Mouse (Mus musculus): Measurements from ENCODE around the gene Spdye4c.
A peak's percentile ranks its signal among the peaks of the same experiment; 100 is the strongest.

Gene Spdye4c

DNA sequence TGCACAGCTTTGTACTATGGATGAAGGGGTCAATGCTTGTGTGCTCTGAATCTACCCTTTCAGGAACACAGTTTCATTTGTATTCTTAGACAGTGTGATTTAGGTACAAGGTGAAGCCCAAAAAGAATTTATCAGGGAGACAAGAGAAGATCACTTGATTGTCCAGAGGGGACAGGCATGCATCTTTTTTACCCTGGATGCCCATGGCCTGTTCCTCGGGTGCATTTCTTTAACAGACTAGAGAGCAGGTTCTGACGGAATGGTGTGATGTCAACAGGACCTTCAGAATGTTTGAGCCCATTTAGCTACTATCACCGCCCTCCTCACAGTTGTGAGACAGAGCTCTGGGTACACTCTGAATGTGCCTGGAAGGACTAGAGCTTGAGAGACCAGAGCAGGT is at the start of gene Spdye4c:
Gene Spdye4c, plus strand, starts transcription at position 301 of the 400 bp plus-strand sequence.
- no peak for DNase-seq (ENCODE audit: low spot score)

DNA sequence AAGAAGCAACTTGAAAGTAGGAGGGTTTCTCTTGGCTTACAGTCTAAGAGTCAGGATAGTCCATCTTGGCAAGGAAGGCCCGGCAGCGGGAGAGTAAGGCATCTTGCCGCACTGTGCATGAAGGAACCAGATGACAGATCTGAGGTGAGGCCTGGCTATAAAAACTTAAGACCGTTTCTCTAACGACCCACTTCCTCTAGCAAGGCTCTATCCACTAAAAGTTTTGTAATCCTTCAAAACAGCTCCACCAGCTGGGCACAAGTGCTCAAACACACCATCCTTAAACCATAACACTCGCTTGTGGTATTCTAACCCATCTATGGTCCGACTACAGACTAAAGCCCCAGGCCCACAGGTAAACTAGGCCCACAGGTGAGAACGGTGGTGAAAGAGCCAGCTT is 47.5 kb upstream of the Spdye4c start:
- no peak for DNase-seq (ENCODE audit: low spot score)

DNA sequence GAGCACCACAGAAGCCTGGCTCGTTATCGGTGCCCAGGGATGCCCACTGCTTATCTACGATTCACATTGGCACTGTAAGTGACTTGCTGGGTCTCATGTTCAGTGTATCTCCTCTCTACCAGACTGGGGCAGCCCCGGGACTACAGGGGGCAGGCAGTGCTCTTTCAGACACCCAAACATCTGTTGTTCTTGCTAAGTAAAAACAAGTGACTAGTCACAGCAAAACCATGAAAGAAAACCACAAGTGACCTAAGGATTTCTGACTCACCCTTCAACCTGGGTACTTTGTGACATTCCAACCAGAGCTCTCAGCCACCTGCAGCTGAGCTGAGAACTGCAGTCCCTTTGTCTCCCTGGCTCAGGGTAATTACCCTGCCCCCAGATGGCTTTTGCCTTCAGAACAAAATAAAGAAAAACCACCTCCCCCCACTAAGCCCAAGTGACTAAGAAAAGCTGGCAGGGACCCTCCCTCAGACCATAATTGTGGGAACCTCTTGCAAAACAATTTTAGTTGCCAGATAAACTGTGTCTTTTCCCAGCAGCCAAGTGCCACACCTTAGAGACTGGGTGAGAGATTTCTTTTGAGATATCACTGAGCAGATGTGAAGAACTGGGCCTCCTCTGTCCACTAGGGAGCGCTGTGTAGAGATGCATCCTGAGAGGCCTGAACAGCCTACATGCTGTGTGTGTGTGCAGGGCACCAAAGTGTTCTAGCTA is 46.4 kb upstream of the Spdye4c start:
- DNase-seq (ENCODE audit: low spot score) = peak; percentile 60

- no peak for DNase-seq (ENCODE audit: low spot score)
Observed at GRCm38 (mm10) chr2:128545447-128545846, 45.6 kb upstream of the Spdye4c start.

GRCm38 (mm10) chr2:128547079-128547478 is 43.9 kb upstream of the Spdye4c start:
- no peak for DNase-seq (ENCODE audit: low spot score)

- no peak for DNase-seq (ENCODE audit: low spot score)
Observed at GRCm38 (mm10) chr2:128548262-128548661, 42.7 kb upstream of the Spdye4c start.

GRCm38 (mm10) chr2:128549561-128549960 is 41.4 kb upstream of the Spdye4c start:
- DNase-seq (ENCODE audit: low spot score) = no peak

DNA sequence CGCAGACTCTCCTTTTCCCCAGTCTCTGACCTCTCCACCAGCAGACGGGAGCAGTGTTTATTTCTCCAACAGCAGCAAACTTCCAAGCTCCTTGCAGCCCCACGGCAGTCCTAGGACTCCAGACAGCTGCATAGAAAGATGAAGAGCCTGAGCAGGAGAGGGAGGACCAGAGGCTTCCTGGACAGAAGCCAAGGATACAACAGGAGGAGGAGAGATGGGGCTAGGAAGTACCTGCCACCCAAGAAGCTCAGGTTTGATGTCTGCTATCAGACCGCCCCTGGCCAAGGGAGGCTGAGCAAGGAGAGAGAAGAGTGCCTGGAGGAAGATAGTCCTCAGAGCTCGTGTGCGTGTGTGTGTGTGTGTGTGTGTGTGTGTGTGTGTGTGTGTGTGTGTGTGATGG is 41.0 kb upstream of the Spdye4c start:
- DNase-seq (ENCODE audit: low spot score) = no peak

DNA sequence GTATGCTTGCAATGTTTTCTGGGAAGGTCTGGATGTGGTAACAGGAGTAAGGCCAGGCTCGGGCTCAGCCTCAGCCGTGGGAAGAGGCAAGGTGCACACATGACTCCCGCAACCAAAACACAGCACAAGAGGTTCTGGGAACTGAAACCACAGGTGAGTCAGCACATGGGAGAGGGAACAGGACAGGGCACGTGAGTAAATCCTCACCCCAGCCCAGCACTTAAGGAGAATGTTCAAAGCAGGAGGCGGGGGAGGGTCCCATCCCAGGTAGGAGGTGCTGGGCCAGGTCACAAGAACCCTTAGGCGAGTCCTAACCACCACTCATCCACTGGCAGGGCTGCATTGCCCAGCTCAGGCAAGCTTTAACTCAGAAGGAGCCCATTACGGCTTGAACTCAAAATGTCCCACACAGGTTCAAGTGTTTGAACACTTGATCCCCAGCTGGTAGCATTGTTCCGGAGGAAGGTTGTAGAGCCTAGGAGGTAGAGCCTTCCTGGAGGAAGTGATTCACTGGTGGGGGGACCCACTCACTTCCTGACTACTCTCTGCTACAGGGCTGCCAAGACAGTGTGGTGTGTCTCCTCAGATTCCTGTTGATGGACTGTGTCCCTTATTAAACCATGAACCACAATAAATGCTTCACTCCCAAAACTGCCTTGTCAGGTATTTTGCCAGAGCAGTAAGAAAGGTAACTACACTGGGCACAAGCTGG is 38.8 kb upstream of the Spdye4c start:
- no peak for DNase-seq (ENCODE audit: low spot score)

DNA sequence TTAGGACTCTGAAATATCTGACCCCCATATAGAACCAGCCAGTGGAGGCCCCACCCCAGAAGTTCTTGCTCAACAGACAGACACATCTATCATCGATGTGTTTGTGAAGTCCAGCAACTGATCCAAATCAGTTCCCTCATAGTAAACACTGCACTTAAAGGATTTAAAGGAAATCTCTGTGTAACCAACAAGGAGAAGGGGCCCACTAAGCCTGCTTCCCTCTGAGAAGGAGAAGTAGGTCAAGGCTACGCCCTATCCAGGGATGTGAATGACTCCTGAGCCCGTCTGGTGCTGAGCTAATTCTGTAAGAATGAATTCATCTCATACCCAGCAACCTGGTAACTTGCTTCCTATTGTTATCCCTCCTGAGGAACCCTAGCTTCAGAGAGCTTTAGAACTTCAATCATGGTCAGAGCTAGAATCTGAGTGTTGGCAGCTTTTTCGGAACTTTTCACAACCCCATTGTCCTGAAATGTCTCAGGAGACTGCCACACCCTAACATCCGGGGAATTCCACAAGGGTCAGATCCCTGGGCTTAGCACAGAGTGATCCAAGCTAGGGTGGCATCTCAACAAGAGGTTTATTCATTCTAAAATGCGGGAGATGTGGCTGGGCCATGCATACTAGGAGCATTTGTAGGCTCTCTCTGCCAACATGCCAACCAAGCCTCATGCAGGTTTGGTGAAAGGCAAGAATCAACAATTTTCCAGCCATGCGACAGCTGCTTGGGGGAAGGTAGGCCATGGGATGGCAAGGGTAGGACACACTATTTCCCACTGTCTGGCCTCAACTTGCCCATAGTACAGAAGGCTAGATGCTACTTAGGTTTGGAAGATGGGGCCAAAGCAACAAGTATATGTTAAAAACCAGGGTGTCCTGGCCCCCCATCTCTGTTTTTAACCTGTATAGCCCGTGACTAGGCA is 38.0 kb upstream of the Spdye4c start:
- DNase-seq (ENCODE audit: low spot score) = no peak

DNA sequence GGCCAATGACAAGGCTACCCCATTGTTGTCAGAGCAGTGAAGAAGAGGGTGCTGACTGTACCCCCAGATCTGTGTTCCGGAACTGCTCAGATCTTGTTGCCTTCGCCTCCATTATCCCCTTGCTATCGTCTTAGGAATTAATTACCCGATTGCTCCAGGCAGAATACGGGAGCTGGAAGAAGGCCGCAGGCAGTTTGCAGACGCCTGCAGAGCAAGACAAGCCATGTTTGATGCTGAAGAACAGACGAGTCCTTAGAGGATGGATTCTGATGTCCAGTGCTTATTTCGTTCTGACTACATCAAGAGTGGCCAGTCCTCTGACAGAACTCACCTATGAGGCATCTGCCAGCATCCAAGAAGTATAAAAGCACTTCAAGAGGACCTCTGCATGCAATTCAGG is 35.9 kb upstream of the Spdye4c start:
- no peak for DNase-seq (ENCODE audit: low spot score)

DNA sequence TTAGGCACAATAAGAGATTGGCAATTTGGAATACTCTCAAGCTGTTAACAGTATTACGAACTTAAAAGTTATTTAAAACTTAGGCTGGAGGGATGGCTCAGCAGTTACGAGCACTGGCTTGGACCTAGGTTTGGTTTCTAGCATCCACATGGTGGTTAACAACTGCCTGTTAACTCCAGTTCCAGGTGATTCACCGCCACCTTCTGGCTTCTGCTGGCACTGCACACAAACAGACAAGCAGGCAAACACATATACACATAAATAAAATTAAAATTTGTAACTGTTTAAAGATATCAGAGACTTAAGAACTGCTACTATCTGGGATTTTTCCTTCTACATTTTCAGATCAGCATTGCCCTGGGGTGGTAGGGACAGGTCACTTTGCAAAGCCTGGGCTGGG is 26.8 kb upstream of the Spdye4c start:
- no peak for DNase-seq (ENCODE audit: low spot score)

DNA sequence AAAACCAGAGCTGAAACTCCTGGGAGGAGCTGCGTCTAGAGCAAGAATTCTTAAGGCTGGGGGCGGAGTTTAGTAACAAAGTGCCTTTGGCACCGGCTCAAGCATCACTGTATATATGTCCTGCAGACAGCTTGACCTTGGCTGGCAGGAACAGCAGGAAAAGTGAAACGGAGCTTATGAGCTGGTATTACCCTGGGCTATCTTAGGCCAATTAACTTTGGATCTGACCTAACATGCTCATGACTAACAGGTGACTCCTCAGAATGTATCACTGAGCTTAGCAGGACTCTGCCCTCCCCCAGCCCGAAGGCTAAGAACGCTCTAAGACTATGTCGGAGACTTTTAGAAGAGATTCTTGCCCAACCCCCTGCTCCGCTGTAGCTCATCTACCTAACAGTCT is 25.1 kb upstream of the Spdye4c start:
- DNase-seq (ENCODE audit: low spot score) = no peak

- DNase-seq (ENCODE audit: low spot score) = no peak
Observed at GRCm38 (mm10) chr2:128566304-128567147, 24.5 kb upstream of the Spdye4c start.

DNA sequence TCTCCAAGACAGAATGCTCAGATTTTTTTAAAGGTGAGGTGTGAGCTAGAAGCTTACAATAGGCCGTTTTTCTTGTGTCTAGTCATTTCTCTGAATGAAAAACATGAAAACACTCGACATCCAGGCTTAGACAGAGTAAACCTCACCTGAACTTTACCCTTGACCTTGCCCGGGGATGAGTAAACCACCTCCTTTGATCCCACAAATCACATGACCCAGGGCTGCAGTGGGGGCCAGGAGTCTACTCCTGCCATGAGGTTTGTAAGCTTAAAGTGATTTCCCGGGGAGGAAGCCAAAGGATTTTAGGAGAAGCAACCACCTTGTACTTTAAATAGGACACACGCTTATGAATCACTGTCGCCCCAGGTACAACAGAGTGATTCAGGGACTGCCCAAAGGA is 23.0 kb upstream of the Spdye4c start:
- no peak for DNase-seq (ENCODE audit: low spot score)

- DNase-seq (ENCODE audit: low spot score) = no peak
Observed at GRCm38 (mm10) chr2:128568490-128568889, 22.5 kb upstream of the Spdye4c start.

DNA sequence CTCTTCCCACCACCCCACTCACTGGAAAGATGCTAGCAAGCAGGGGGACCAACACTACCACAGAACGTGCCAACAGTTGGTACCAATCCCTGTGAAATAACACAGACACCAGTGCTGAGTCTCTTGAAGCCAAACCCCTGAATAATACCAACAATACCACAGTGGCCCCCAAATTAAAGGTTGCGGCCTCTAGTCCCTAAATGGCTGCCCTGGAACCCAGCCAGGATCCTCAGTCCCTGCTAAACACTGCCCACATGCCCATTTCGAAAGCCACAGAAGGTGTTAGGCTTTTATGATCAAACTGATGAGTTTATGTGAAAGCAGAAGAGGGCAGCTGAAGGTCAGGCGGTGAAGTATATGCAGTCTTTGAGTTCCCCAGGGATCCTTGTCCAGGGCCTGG is 20.0 kb upstream of the Spdye4c start:
- DNase-seq (ENCODE audit: low spot score) = no peak

GRCm38 (mm10) chr2:128572726-128573624 is 18.0 kb upstream of the Spdye4c start:
- DNase-seq (ENCODE audit: low spot score) = peak; percentile 87

GRCm38 (mm10) chr2:128582881-128583280 is 8.1 kb upstream of the Spdye4c start:
- no peak for DNase-seq (ENCODE audit: low spot score)

- DNase-seq (ENCODE audit: low spot score) = no peak
Observed at GRCm38 (mm10) chr2:128592301-128592700, 1.3 kb downstream of the Spdye4c start.

GRCm38 (mm10) chr2:128601534-128601933 is 10.5 kb downstream of the Spdye4c start:
- no peak for DNase-seq (ENCODE audit: low spot score)

All from urinary bladder, postnatal 14 days (tissue).